Mouse (Mus musculus) intestine, embryonic 16.5 days (tissue): Measurements from ENCODE around the gene Pitpna. TPM values are rescaled to one million over a fixed set of nuclear protein-coding genes. Genes with fewer than 3 reads are reported as not detected.

Experiments used
- ATAC-seq: fragments of 200-750 bp; cut with Nextera tagmentation; 2 replicates; pipeline ENCODE4 v1.8.0; 2017; ENCODE audit warnings: moderate TSS enrichment, moderate library complexity
- H3K27ac ChIP-seq: fragments of 300-500 bp; sonication (generic); 2 replicates; pipeline ENCODE4 v1.5.1; 2014; ENCODE audit warnings: mild to moderate bottlenecking, low read length
- H3K27me3 ChIP-seq: fragments of 300-500 bp; sonication (generic); replicated peaks from 2 replicates; pipeline ENCODE4 v1.6.1; 2014; ENCODE audit warnings: low read length, control low read depth, mixed read lengths; ENCODE audit not compliant: control insufficient read depth, insufficient read depth
- H3K36me3 ChIP-seq: fragments of 300-500 bp; sonication (generic); 2 replicates; pipeline ENCODE4 v1.6.1; 2014; ENCODE audit warnings: low read length, control low read depth; ENCODE audit not compliant: control insufficient read depth, insufficient read depth
- H3K4me1 ChIP-seq: fragments of 300-500 bp; sonication (generic); 2 replicates; pipeline ENCODE4 v1.6.1; 2014; ENCODE audit warnings: low read length, control low read depth, mixed read lengths; ENCODE audit not compliant: control insufficient read depth, insufficient read depth
- H3K4me2 ChIP-seq: fragments of 300-500 bp; sonication (generic); 2 replicates; pipeline ENCODE4 v1.6.1; 2014; ENCODE audit warnings: low read depth, low read length, control low read depth
- H3K4me3 ChIP-seq: fragments of 300-500 bp; sonication (generic); 2 replicates; pipeline ENCODE4 v1.5.1; 2014; ENCODE audit warnings: mild to moderate bottlenecking, low read length
- H3K9ac ChIP-seq: fragments of 300-500 bp; sonication (generic); 2 replicates; pipeline ENCODE4 v1.6.1; 2014; ENCODE audit warnings: low read depth, low read length
- H3K9me3 ChIP-seq: fragments of 300-500 bp; sonication (generic); 2 replicates; pipeline ENCODE4 v1.6.1; 2016; ENCODE audit warnings: low read length, control low read depth; ENCODE audit not compliant: control insufficient read depth
- WGBS: fragments of 180-500 bp; shearing (Covaris S2); extraction: QIAGEN DNeasy Blood & Tissue Kit; methylation state at CpG from one replicate; pipeline ENCODE4 v1.1.7; 2014; 5-methylcytosine and 5-hydroxymethylcytosine counted together
- microRNA-seq: library from miRNA; unstranded; fragments of <30 nt; microRNA quantifications from one replicate; pipeline ENCODE4, GENCODE M21; 2016
- polyA plus RNA-seq: library from polyadenylated mRNA; unstranded; fragments of >200 nt; fragmentation: Nextera tagmentation; extraction: Ambion mirVana; gene quantifications from 2 replicates; pipeline ENCODE4 v1.2.1, GENCODE M21; 2015

The Pitpna gene
- polyA plus RNA-seq, 1 experiment from 2014 or later = 84.2 TPM

DNA sequence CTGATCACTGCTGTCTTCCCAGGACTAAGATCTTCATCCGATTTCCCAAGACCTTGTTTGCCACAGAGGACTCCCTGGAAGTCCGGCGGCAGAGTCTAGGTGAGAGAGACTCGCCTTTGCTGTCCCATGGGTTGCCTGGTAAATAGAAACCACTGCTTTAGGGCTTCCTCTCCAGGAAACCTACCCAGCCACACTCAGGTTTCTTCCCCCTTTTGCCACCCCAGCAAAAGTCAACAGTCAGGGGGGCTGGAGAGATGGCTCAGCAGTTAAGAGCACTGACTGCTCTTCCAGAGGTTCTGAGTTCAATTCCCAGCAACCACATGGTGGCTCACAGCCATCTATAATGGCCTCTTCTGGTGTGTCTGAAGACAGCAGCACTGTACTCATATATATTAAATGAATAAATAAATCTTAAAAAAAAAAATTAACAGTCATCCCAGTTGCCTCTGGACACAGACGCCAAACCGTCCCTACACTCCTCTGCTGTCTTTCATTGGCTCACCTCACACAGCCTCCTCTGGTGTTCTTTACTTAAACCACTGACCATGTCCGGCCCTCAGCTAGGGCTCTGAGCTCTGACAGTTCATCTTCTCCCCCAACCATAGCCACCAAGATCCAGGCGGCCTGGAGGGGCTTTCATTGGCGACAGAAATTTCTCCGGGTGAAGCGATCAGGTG, 81.4 kb downstream of the Pitpna start:
- no peak overlapping the region for H3K27ac ChIP-seq
- no peak for ATAC-seq
- H3K4me1 ChIP-seq = no peaks in the 10 kb centered on the region
- no peak overlapping the region for H3K9ac ChIP-seq
- H3K4me3 ChIP-seq = no peak overlapping the region
- WGBS = 83% methylated on average over 11 of the region's 11 CpGs
- H3K9me3 ChIP-seq = no peaks in the 10 kb centered on the region
- no peak overlapping the region for H3K4me2 ChIP-seq
- H3K27me3 ChIP-seq = no peaks in the 10 kb centered on the region
- peaks cover 42% of the 10 kb centered on the region for H3K36me3 ChIP-seq

- Histone ChIP-seq H3K4me3 (no peak overlapping the region), H3K27me3 (no peaks in the 10 kb centered on the region), H3K9me3 (no peaks in the 10 kb centered on the region), H3K4me2 (no peak overlapping the region), H3K9ac (no peak overlapping the region), H3K4me1 (no peaks in the 10 kb centered on the region), H3K27ac (no peak overlapping the region), H3K36me3 (peaks cover 42% of the 10 kb centered on the region)
- ATAC-seq = no peak
- 92% methylated on average over 12 of the region's 12 CpGs for WGBS
Observed at GRCm38 (mm10) chr11:75669853-75670200, 81.9 kb downstream of the Pitpna start.

DNA sequence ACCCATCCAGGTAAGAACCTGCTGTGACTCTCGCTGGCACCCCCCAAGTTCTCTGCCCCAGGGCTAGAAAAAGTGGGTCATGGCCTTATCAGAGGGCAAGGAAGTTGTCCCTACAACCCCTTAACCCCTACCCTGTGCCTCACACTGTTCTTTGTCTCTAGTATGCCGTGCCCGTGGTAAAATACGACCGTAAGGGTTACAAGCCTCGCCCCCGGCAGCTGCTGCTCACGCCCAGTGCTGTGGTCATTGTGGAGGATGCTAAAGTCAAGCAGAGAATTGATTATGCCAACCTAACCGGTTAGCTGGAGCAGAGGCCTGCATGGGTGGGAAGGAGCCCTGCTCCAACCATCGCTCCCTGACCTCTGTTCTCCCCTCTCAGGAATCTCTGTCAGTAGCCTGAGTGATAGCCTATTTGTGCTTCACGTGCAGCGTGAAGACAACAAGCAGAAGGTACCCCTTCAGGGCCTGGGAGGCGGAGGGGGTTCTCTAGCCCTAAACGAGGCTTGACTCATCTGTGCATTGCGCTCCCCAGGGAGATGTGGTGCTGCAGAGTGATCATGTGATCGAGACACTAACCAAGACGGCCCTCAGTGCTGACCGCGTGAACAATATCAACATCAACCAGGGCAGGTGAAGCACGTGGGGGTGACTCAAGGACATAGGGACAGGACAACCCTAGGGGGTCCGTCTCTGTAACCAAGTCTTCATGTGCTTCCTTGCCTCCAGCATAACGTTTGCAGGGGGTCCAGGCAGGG, 83.7 kb downstream of the Pitpna start:
- Histone ChIP-seq H3K9ac (no peak overlapping the region), H3K27me3 (no peaks in the 10 kb centered on the region), H3K4me1 (no peaks in the 10 kb centered on the region), H3K36me3 (peaks cover 29% of the 10 kb centered on the region), H3K9me3 (no peaks in the 10 kb centered on the region), H3K27ac (no peak overlapping the region), H3K4me3 (no peak overlapping the region), H3K4me2 (no peak overlapping the region)
- ATAC-seq = no peak
- 80% methylated on average over 22 of the region's 22 CpGs for WGBS

GRCm38 (mm10) chr11:75673411-75673810, 85.5 kb downstream of the Pitpna start:
- Histone ChIP-seq H3K4me3 (no peak overlapping the region), H3K9ac (no peak overlapping the region), H3K4me2 (no peak overlapping the region), H3K27ac (no peak overlapping the region), H3K36me3 (peaks cover 24% of the 10 kb centered on the region; the same call in 1 of the 2 replicates), H3K27me3 (no peaks in the 10 kb centered on the region), H3K4me1 (no peaks in the 10 kb centered on the region; the same call in 1 of the 2 replicates), H3K9me3 (no peaks in the 10 kb centered on the region)
- no peak for ATAC-seq
- WGBS = 89% methylated on average over 5 of the region's 5 CpGs

DNA sequence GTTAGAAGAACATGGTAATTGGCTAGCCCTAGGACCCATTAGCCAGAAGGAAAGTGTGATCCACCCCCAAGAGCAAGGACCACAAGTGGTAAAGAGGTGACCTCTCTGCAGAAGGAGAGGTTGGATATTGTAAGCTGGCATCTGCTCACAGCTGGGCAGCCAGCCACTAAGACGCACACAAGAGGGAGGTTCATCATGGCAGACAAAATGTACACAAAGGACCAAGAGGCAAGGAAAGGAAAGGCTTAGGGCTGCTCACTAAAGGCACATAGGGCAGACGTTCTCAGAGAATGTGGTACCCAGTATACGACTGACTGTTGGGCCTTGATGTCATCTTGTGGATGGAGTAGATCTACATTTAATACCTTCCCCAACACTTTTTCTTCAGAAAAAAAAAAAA, 87.0 kb downstream of the Pitpna start:
- H3K27me3 ChIP-seq = no peaks in the 10 kb centered on the region

DNA sequence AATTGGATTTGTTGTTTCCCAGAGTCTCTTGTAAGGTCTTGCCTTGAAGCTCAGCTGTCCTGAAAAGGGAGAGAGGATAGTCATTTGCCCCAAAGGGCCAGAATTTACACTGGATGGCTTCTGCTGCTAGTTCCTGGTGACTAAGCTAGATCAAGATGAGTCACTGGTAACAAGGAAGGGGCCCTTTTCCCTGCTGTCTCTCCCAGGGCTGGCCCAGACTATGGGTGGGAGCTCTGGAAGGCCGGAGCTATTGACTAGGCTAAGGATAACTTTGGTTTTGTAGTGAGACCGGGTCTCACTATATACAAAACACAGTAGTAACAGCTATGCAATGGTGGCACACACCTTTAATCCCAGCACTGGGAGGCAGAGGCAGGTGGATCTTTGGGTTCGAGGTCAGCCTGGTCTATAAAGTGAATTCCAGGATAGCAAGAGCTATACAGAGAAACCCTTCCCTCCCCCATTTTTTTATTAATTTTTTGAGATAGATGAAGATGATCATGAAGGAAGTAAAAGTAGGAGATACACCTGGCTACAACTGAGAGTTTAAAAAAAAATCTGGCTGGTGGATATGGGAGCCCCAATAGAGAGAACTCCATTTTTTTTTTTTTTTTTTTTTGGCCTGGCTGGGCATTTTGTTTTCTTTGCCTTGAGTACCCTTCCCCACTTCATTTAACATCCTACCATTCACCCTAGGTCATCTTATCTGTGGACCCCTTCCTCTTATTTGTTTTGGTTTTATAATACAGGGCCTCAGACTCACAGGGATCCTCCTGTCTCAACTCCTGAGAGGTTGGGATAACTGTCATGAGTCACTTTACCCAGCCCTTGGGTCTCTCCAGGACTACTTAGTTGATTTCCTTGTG, 90.2 kb downstream of the Pitpna start:
- no peaks in the 10 kb centered on the region for H3K9me3 ChIP-seq
- peak overlapping the region; percentile 95 for H3K4me3 ChIP-seq
- ATAC-seq = no peak
- no peaks in the 10 kb centered on the region for H3K27me3 ChIP-seq
- peak overlapping the region; percentile 59 for H3K4me2 ChIP-seq
- H3K9ac ChIP-seq = peak overlapping the region; percentile 50; the same call in 1 of the 2 replicates
- peaks cover 3% of the 10 kb centered on the region; the same call in 1 of the 2 replicates for H3K36me3 ChIP-seq
- 85% methylated on average over 3 of the region's 3 CpGs for WGBS
- H3K27ac ChIP-seq = peak overlapping the region; percentile 65
- peaks cover 5% of the 10 kb centered on the region for H3K4me1 ChIP-seq

More for the DNA sequence above, 87.0 kb downstream of the Pitpna start:
- Histone ChIP-seq H3K4me3 (no peak overlapping the region), H3K36me3 (peaks cover 18% of the 10 kb centered on the region; the same call in 1 of the 2 replicates), H3K4me1 (no peaks in the 10 kb centered on the region; the same call in 1 of the 2 replicates), H3K27ac (no peak overlapping the region), H3K4me2 (no peak overlapping the region), H3K9ac (no peak overlapping the region), H3K9me3 (no peaks in the 10 kb centered on the region)
- ATAC-seq = no peak
- 86% methylated on average over 3 of the region's 3 CpGs for WGBS

Small RNAs within 50 kb of the gene (microRNA-seq; reads per million reads assigned to microRNA genes)
- not detected for gene Mir3971

Other genes starting within 250 kb of the Pitpna start
- gene Rpa1, start 239.8 kb upstream of the Pitpna start, polyA plus RNA-seq = 82.8 and 91.9 TPM in 2 replicates
- gene Smyd4, start 239.7 kb upstream of the Pitpna start, polyA plus RNA-seq = 7.2 and 8.2 TPM in 2 replicates
- 32.4 and 38.7 TPM in 2 replicates for gene Serpinf1, start 165.4 kb upstream of the Pitpna start, polyA plus RNA-seq
- 23.2 and 32.8 TPM in 2 replicates for gene Serpinf2, start 148.5 kb upstream of the Pitpna start, polyA plus RNA-seq
- 6.9 and 9.8 TPM in 2 replicates for gene Wdr81, start 133.4 kb upstream of the Pitpna start, polyA plus RNA-seq
- gene Tlcd2, start 126.4 kb upstream of the Pitpna start, polyA plus RNA-seq = 17.2 and 19.6 TPM in 2 replicates
- gene Prpf8, start 101.3 kb upstream of the Pitpna start, polyA plus RNA-seq = 34.8 and 36.3 TPM in 2 replicates
- gene Rilp, start 78.0 kb upstream of the Pitpna start, polyA plus RNA-seq = 2.4 and 2.7 TPM in 2 replicates
- gene Scarf1, start 74.6 kb upstream of the Pitpna start, polyA plus RNA-seq = 5.6 and 6.0 TPM in 2 replicates
- 22.0 and 27.7 TPM in 2 replicates for gene Slc43a2, start 56.4 kb upstream of the Pitpna start, polyA plus RNA-seq
- gene Inpp5k, start 42.9 kb downstream of the Pitpna start, polyA plus RNA-seq = 20.8 and 21.9 TPM in 2 replicates
- 45.5 and 51.2 TPM in 2 replicates for gene Myo1c, start 62.4 kb downstream of the Pitpna start, polyA plus RNA-seq
- 91.0 and 94.1 TPM in 2 replicates for gene Crk, start 91.2 kb downstream of the Pitpna start, polyA plus RNA-seq
- 648 and 718 TPM in 2 replicates for gene Ywhae, start 144.8 kb downstream of the Pitpna start, polyA plus RNA-seq
- gene Doc2b, start 208.0 kb downstream of the Pitpna start, polyA plus RNA-seq = 0.61 and 0.97 TPM in 2 replicates